Mouse (Mus musculus): ENCODE data around the gene Gp1ba. TPM values are rescaled to one million over a fixed set of nuclear protein-coding genes. Genes with fewer than 3 reads are reported as not detected.

The Gp1ba gene
- total RNA-seq, 1 experiment, result 0.45 TPM

GRCm38 (mm10) chr11:70645461-70646258 lies 6.7 kb downstream of the Gp1ba start:
- Histone ChIP-seq H3K9me3 (ENCODE audit: control insufficient read depth, insufficient read depth, low read depth, low read length) (no peaks in the 10 kb centered on the region), H3K4me3 (ENCODE audit: insufficient read depth in 1 of 2, low read depth in 1 of 2, low read length in 2 of 2, poor library complexity in 1 of 2, severe bottlenecking in 1 of 2) (peak overlapping the region; percentile 63 to 81), H3K9ac (ENCODE audit: insufficient read depth, low read depth, low read length, poor library complexity, severe bottlenecking) (peak overlapping the region; percentile 95), H3K27ac (ENCODE audit: insufficient read depth, low read depth, low read length, poor library complexity, severe bottlenecking) (no peak overlapping the region), H3K4me1 (ENCODE audit: control insufficient read depth in 2 of 2, insufficient read depth in 2 of 2, low read length in 2 of 2, poor library complexity in 1 of 2) (peaks cover 0 to 10% of the 10 kb centered on the region in 2 experiments; a peak in 2 of 4 replicates), H3K36me3 (ENCODE audit: control insufficient read depth, insufficient read depth, low read length, poor library complexity, severe bottlenecking) (peaks cover 33% of the 10 kb centered on the region)
- in situ Hi-C loops (cut with MboI; ENCODE audit: low sequenced_read_pairs in 2 of 2, unreplicated experiment in 2 of 2), result no loop called here
- DNase-seq (ENCODE audit: low read depth, low spot score), result no peak
- TF ChIP-seq MAFK (IDR thresholded peaks at IDR 0.05; ENCODE audit: insufficient read depth, low read depth, low read length) (no peak), ZC3H11A (IDR thresholded peaks at IDR 0.05; ENCODE audit: borderline replicate concordance, low read depth, low read length) (no peak), HCFC1 (IDR thresholded peaks at IDR 0.05; ENCODE audit: borderline replicate concordance, insufficient read depth, low read length) (no peak), ZNF384 (IDR thresholded peaks at IDR 0.05; ENCODE audit: low read depth, low read length) (no peak), CHD2 (IDR thresholded peaks at IDR 0.05; ENCODE audit: low read depth, low read length) (no peak)

- Histone ChIP-seq H3K4me3 (ENCODE audit: insufficient read depth in 1 of 2, low read depth in 1 of 2, low read length in 2 of 2, poor library complexity in 1 of 2, severe bottlenecking in 1 of 2) (peak overlapping the region; percentile 63 to 81), H3K9ac (ENCODE audit: insufficient read depth, low read depth, low read length, poor library complexity, severe bottlenecking) (peak overlapping the region; percentile 95), H3K9me3 (ENCODE audit: control insufficient read depth, insufficient read depth, low read depth, low read length) (no peaks in the 10 kb centered on the region), H3K36me3 (ENCODE audit: control insufficient read depth, insufficient read depth, low read length, poor library complexity, severe bottlenecking) (peaks cover 38% of the 10 kb centered on the region), H3K4me1 (ENCODE audit: control insufficient read depth in 2 of 2, insufficient read depth in 2 of 2, low read length in 2 of 2, poor library complexity in 1 of 2) (peaks cover 0 to 10% of the 10 kb centered on the region in 2 experiments; a peak in 2 of 4 replicates), H3K27ac (ENCODE audit: insufficient read depth, low read depth, low read length, poor library complexity, severe bottlenecking) (peak overlapping the region; percentile 56)
- in situ Hi-C loops (cut with MboI; ENCODE audit: low sequenced_read_pairs in 2 of 2, unreplicated experiment in 2 of 2), result no loop called here
- no peak for TF ChIP-seq ZC3H11A (IDR thresholded peaks at IDR 0.05; ENCODE audit: borderline replicate concordance, low read depth, low read length)
- no peak for DNase-seq (ENCODE audit: low read depth, low spot score)
Measured at GRCm38 (mm10) chr11:70646259-70646555, 7.3 kb downstream of the Gp1ba start.

GRCm38 (mm10) chr11:70646691-70647650 lies 8.0 kb downstream of the Gp1ba start, which contains the start of the genes Rnf167 and Slc25a11:
Rnf167 (plus strand) TSS chr11:70647235.
Slc25a11 (minus strand) TSS chr11:70647479.
- H3K9ac ChIP-seq (ENCODE audit: insufficient read depth, low read depth, low read length, poor library complexity, severe bottlenecking), result peak within 1 kb of the TSS; percentile 95
- H3K4me1 ChIP-seq (ENCODE audit: control insufficient read depth in 2 of 2, insufficient read depth in 2 of 2, low read length in 2 of 2, poor library complexity in 1 of 2), result peaks cover 0 to 10% of the 10 kb centered on the region in 2 experiments; a peak in 2 of 4 replicates
- in situ Hi-C loops (cut with MboI; ENCODE audit: low sequenced_read_pairs in 2 of 2, unreplicated experiment in 2 of 2), result no loop called here
- peak; percentile 100 for DNase-seq (ENCODE audit: low read depth, low spot score)
- no peaks in the 10 kb centered on the region for H3K9me3 ChIP-seq (ENCODE audit: control insufficient read depth, insufficient read depth, low read depth, low read length)
- peaks cover 45% of the 10 kb centered on the region for H3K36me3 ChIP-seq (ENCODE audit: control insufficient read depth, insufficient read depth, low read length, poor library complexity, severe bottlenecking)
- TF ChIP-seq CHD2 (IDR thresholded peaks at IDR 0.05; ENCODE audit: low read depth, low read length) (peak; percentile 98), MAFK (IDR thresholded peaks at IDR 0.05; ENCODE audit: insufficient read depth, low read depth, low read length) (no peak), ZNF384 (IDR thresholded peaks at IDR 0.05; ENCODE audit: low read depth, low read length) (peak; percentile 99), ZC3H11A (IDR thresholded peaks at IDR 0.05; ENCODE audit: borderline replicate concordance, low read depth, low read length) (no peak), HCFC1 (IDR thresholded peaks at IDR 0.05; ENCODE audit: borderline replicate concordance, insufficient read depth, low read length) (peak; percentile 59; the same call in 1 of the 2 replicates)
- peak within 1 kb of the TSS; percentile 96 for H3K27ac ChIP-seq (ENCODE audit: insufficient read depth, low read depth, low read length, poor library complexity, severe bottlenecking)
- H3K4me3 ChIP-seq (ENCODE audit: insufficient read depth in 1 of 2, low read depth in 1 of 2, low read length in 2 of 2, poor library complexity in 1 of 2, severe bottlenecking in 1 of 2), result peak within 1 kb of the TSS; percentile 78 to 85

- TF ChIP-seq ZNF384 (IDR thresholded peaks at IDR 0.05; ENCODE audit: low read depth, low read length) (no peak), MAFK (IDR thresholded peaks at IDR 0.05; ENCODE audit: insufficient read depth, low read depth, low read length) (no peak), CHD2 (IDR thresholded peaks at IDR 0.05; ENCODE audit: low read depth, low read length) (no peak), ZC3H11A (IDR thresholded peaks at IDR 0.05; ENCODE audit: borderline replicate concordance, low read depth, low read length) (no peak), HCFC1 (IDR thresholded peaks at IDR 0.05; ENCODE audit: borderline replicate concordance, insufficient read depth, low read length) (no peak)
- Histone ChIP-seq H3K4me1 (ENCODE audit: control insufficient read depth in 2 of 2, insufficient read depth in 2 of 2, low read length in 2 of 2, poor library complexity in 1 of 2) (peaks cover 0 to 10% of the 10 kb centered on the region in 2 experiments; a peak in 2 of 4 replicates), H3K9me3 (ENCODE audit: control insufficient read depth, insufficient read depth, low read depth, low read length) (no peaks in the 10 kb centered on the region), H3K27ac (ENCODE audit: insufficient read depth, low read depth, low read length, poor library complexity, severe bottlenecking) (peak overlapping the region; percentile 80), H3K4me3 (ENCODE audit: insufficient read depth in 1 of 2, low read depth in 1 of 2, low read length in 2 of 2, poor library complexity in 1 of 2, severe bottlenecking in 1 of 2) (peak overlapping the region; percentile 78 to 85), H3K9ac (ENCODE audit: insufficient read depth, low read depth, low read length, poor library complexity, severe bottlenecking) (peak overlapping the region; percentile 95), H3K36me3 (ENCODE audit: control insufficient read depth, insufficient read depth, low read length, poor library complexity, severe bottlenecking) (peaks cover 54% of the 10 kb centered on the region)
- in situ Hi-C loops (cut with MboI; ENCODE audit: low sequenced_read_pairs in 2 of 2, unreplicated experiment in 2 of 2), result no loop called here
- no peak for DNase-seq (ENCODE audit: low read depth, low spot score)
Measured at GRCm38 (mm10) chr11:70647716-70648420, 8.9 kb downstream of the Gp1ba start.
